Comparison of ENCODE assay signal across 8 mouse cellular contexts in the genomic region with DNA sequence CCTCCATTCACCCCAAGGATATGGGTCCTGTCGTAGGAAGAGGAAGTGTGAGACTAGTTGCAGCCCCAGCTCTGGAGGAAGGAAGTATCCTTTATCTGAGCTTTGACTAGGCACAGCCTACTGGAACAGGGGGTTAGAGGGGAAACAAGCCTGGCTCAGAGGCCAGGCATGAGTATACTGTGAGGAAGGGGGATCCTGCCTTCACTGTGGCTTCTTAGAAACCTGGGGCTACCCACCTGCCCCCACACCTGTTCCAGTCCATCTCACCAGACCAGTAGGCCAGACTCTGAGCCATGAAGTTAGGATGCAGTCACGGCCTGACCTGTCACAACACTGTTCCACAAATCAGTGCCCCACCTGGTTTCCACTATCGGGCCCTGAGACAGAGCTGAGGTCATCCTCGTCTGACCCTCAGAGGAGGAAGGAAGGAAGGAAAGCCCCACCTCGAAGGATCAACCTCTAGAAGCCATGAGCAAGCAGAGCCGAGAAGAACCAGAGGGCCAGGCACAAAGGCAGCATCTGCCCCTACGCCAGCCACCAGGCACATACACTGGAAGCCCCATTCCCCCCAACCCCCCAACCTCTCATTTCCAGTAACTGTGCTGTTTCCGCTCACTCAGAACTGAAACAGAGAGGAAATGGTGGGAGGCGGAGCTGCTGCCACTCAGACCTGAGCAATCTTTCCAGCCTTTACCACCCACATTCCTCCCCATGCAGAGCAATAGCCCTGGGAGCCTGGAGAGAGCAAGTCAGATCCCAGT. TPM values are rescaled to one million over a fixed set of nuclear protein-coding genes. Genes with fewer than 3 reads are reported as not detected.
DNase-seq lines count a peak whose midpoint lies in the region; ATAC-seq and TF ChIP-seq lines count a peak whose summit lies in the region.

No protein-coding gene starts in this region.

- in situ Hi-C loops in ES-E14 (cut with MboI; ENCODE audit: low sequenced_read_pairs in 2 of 2, unreplicated experiment in 2 of 2): no loop called here

- peaks cover 0 to 26% of the 10 kb centered on the region in 2 experiments; a peak in 2 of 4 replicates for H3K4me1 ChIP-seq in ES-E14 (ENCODE audit: control insufficient read depth in 2 of 2, insufficient read depth in 2 of 2, low read length in 2 of 2, poor library complexity in 1 of 2)
- H3K4me1 ChIP-seq in forebrain, embryonic 14.5 days (ENCODE audit: control insufficient read depth, insufficient read depth, low read length): peaks cover 95% of the 10 kb centered on the region
- peaks cover 98% of the 10 kb centered on the region for H3K4me1 ChIP-seq in kidney, embryonic 16.5 days (ENCODE audit: insufficient read depth, low read length)

- no peaks in the 10 kb centered on the region; the same call in 1 of the 2 replicates for H3K36me3 ChIP-seq in ES-E14 (ENCODE audit: control insufficient read depth, insufficient read depth, low read length, poor library complexity, severe bottlenecking)
- H3K36me3 ChIP-seq in forebrain, embryonic 14.5 days (ENCODE audit: control insufficient read depth, insufficient read depth, low read length): peaks cover 9% of the 10 kb centered on the region; the same call in 1 of the 2 replicates
- H3K36me3 ChIP-seq in kidney, embryonic 16.5 days (ENCODE audit: insufficient read depth, low read length): peaks cover 4% of the 10 kb centered on the region; the same call in 1 of the 2 replicates

- peak overlapping the region; percentile 29 for H3K4me2 ChIP-seq in forebrain, embryonic 14.5 days (ENCODE audit: low read length)
- peak overlapping the region; percentile 36 for H3K4me2 ChIP-seq in kidney, embryonic 16.5 days (replicated peaks; ENCODE audit: low read depth, low read length)

- DNase-seq in 416B (ENCODE audit: low read depth): peak; percentile 53
- no peak for DNase-seq in ES-E14 (ENCODE audit: low read depth, low spot score)
- DNase-seq in forebrain, embryonic 14.5 days (ENCODE audit: low spot score): peak; percentile 67
- peak; percentile 66 for DNase-seq in thymus, postnatal 4 days
- no peak for DNase-seq in cerebellum, postnatal 10 days
- no peak for DNase-seq in ovary, adult 18-20 months (ENCODE audit: low spot score)

- peak; percentile 40 for ATAC-seq in forebrain, embryonic 14.5 days
- ATAC-seq in kidney, embryonic 16.5 days (ENCODE audit: low FRiP score, low TSS enrichment): peak; percentile 24; the same call in 1 of the 2 replicates
- peak; percentile 67 for ATAC-seq in megakaryocyte progenitor cell, adult 5-6 weeks (replicated peaks; ENCODE audit: poor library complexity)

- WGBS in forebrain, embryonic 14.5 days: 38% methylated on average over 9 of the region's 9 CpGs
- WGBS in kidney, embryonic 16.5 days: 13% methylated on average over 9 of the region's 9 CpGs

- peak overlapping the region; percentile 17; the same call in 1 of the 2 replicates for H3K27ac ChIP-seq in ES-E14 (ENCODE audit: insufficient read depth, low read depth, low read length, poor library complexity, severe bottlenecking)
- peak overlapping the region; percentile 82 for H3K27ac ChIP-seq in forebrain, embryonic 14.5 days (ENCODE audit: low read depth, low read length)
- H3K27ac ChIP-seq in kidney, embryonic 16.5 days (ENCODE audit: low read length): peak overlapping the region; percentile 86

- no peak overlapping the region for H3K4me3 ChIP-seq in ES-E14 (ENCODE audit: insufficient read depth in 1 of 2, low read depth in 1 of 2, low read length in 2 of 2, poor library complexity in 1 of 2, severe bottlenecking in 1 of 2)
- H3K4me3 ChIP-seq in forebrain, embryonic 14.5 days (ENCODE audit: low read depth, low read length): no peak overlapping the region
- peak overlapping the region; percentile 13; the same call in 1 of the 2 replicates for H3K4me3 ChIP-seq in kidney, embryonic 16.5 days (ENCODE audit: low read length)

- H3K27me3 ChIP-seq in forebrain, embryonic 14.5 days (replicated peaks; ENCODE audit: control insufficient read depth, insufficient read depth, low read length): no peaks in the 10 kb centered on the region
- no peaks in the 10 kb centered on the region for H3K27me3 ChIP-seq in kidney, embryonic 16.5 days (ENCODE audit: insufficient read depth, low read length)

- H3K9me3 ChIP-seq in ES-E14 (ENCODE audit: control insufficient read depth, insufficient read depth, low read depth, low read length): no peaks in the 10 kb centered on the region
- no peaks in the 10 kb centered on the region for H3K9me3 ChIP-seq in forebrain, embryonic 14.5 days (replicated peaks; ENCODE audit: control insufficient read depth, low read length)
- H3K9me3 ChIP-seq in kidney, embryonic 16.5 days (ENCODE audit: low read length): no peaks in the 10 kb centered on the region

- H3K9ac ChIP-seq in ES-E14 (ENCODE audit: insufficient read depth, low read depth, low read length, poor library complexity, severe bottlenecking): no peak overlapping the region
- peak overlapping the region; percentile 45; the same call in 1 of the 2 replicates for H3K9ac ChIP-seq in forebrain, embryonic 14.5 days (ENCODE audit: low read length)
- peak overlapping the region; percentile 43 for H3K9ac ChIP-seq in kidney, embryonic 16.5 days (replicated peaks; ENCODE audit: low read length)

TF ChIP-seq in ES-E14, 5 proteins besides CTCF, POLR2A, EP300 and RAD21:
- no peak for TF ChIP-seq ZC3H11A (IDR thresholded peaks at IDR 0.05; ENCODE audit: borderline replicate concordance, low read depth, low read length)
- no peak for TF ChIP-seq CHD2 (IDR thresholded peaks at IDR 0.05; ENCODE audit: low read depth, low read length)
- no peak for TF ChIP-seq ZNF384 (IDR thresholded peaks at IDR 0.05; ENCODE audit: low read depth, low read length)
- no peak for TF ChIP-seq MAFK (IDR thresholded peaks at IDR 0.05; ENCODE audit: insufficient read depth, low read depth, low read length)
- TF ChIP-seq HCFC1 (IDR thresholded peaks at IDR 0.05; ENCODE audit: borderline replicate concordance, insufficient read depth, low read length): no peak

RNA-seq across cellular contexts. Expression of a gene that starts 23.3 kb away (rescaled TPM):
- total RNA-seq in ES-E14 (2012; rRNA removed): 34.9 and 77.8 TPM in 2 replicates
- polyA plus RNA-seq in forebrain, embryonic 14.5 days (2014; fragmentation: Nextera tagmentation; extraction: Ambion mirVana): 30.3 and 32.3 TPM in 2 replicates
- polyA plus RNA-seq in kidney, embryonic 16.5 days (2015; fragmentation: Nextera tagmentation; extraction: Ambion mirVana): 23.7 and 27.0 TPM in 2 replicates
- total RNA-seq in megakaryocyte progenitor cell, adult 5-6 weeks (2015): 15.5 and 19.0 TPM in 2 replicates
- 8.8 and 9.3 TPM in 2 replicates for total RNA-seq in megakaryocyte progenitor cell, adult 5-6 weeks (2017)

RNA-seq across cellular contexts. Expression of a gene that starts 48.2 kb away (rescaled TPM):
- total RNA-seq in ES-E14 (2012; rRNA removed): 47.3 and 62.5 TPM in 2 replicates
- polyA plus RNA-seq in forebrain, embryonic 14.5 days (2014; fragmentation: Nextera tagmentation; extraction: Ambion mirVana): 23.4 and 24.6 TPM in 2 replicates
- 27.6 and 28.6 TPM in 2 replicates for polyA plus RNA-seq in kidney, embryonic 16.5 days (2015; fragmentation: Nextera tagmentation; extraction: Ambion mirVana)
- 33.9 and 48.3 TPM in 2 replicates for total RNA-seq in megakaryocyte progenitor cell, adult 5-6 weeks (2015)
- total RNA-seq in megakaryocyte progenitor cell, adult 5-6 weeks (2017): 23.9 and 29.7 TPM in 2 replicates

Comparison
In these comparisons a context has a peak if more than half of its experiments do, and no peak if none do; other contexts are left out.
1. DNase-seq: peak in 416B (single experiment), forebrain, embryonic 14.5 days (single experiment) and thymus, postnatal 4 days (single experiment); none in ES-E14 (single experiment), cerebellum, postnatal 10 days (0 of 2) and ovary, adult 18-20 months (single experiment).
2. H3K27ac ChIP-seq: peak in every context shown above with its lines; median percentile 86 in kidney, embryonic 16.5 days; 82 in forebrain, embryonic 14.5 days; 17 in ES-E14.
3. Peak in every context shown above with its lines, with median percentiles within 50 percentile points of each other: ATAC-seq.